Mouse (Mus musculus): Measurements from ENCODE around the gene Bnc2. TPM values are rescaled to one million over a fixed set of nuclear protein-coding genes. Genes with fewer than 3 reads are reported as not detected.

Bnc2 gene
- polyA plus RNA-seq, 1 experiment: 6.4 TPM

GRCm38 (mm10) chr4:84302949-84303348 is 372.1 kb downstream of the Bnc2 start:
- Histone ChIP-seq H3K36me3 (ENCODE audit: control insufficient read depth, insufficient read depth) (peaks cover 4% of the 10 kb centered on the region), H3K4me3 (no peak overlapping the region), H3K27me3 (ENCODE audit: control insufficient read depth, insufficient read depth, insufficient read length) (no peaks in the 10 kb centered on the region), H3ac (ENCODE audit: control insufficient read depth, insufficient read length) (no peak overlapping the region), H3K79me2 (ENCODE audit: control insufficient read depth, insufficient read depth) (no peaks in the 10 kb centered on the region), H3K4me2 (ENCODE audit: low read depth) (no peak overlapping the region)
- no peak for TF ChIP-seq POLR2A (IDR thresholded peaks at IDR 0.05; ENCODE audit: insufficient read length, low read depth)
- TF ChIP-seq USF1 (IDR thresholded peaks at IDR 0.05; ENCODE audit: low read depth): no peak
- no peak for TF ChIP-seq E2F4 (IDR thresholded peaks at IDR 0.05; ENCODE audit: insufficient read depth)
- TF ChIP-seq CEBPB (IDR thresholded peaks at IDR 0.05; ENCODE audit: insufficient read depth, poor library complexity, severe bottlenecking): no peak
- TF ChIP-seq MYOG (IDR thresholded peaks at IDR 0.05; ENCODE audit: control insufficient read depth in 1 of 3, insufficient read depth in 1 of 3, insufficient read length in 2 of 3, low read depth in 2 of 3): no peak
- no peak for TF ChIP-seq TCF12 (IDR thresholded peaks at IDR 0.05; ENCODE audit: insufficient read depth, poor library complexity, severe bottlenecking)
- TF ChIP-seq MYOD1 (IDR thresholded peaks at IDR 0.05; ENCODE audit: control insufficient read depth in 1 of 3, insufficient read length in 2 of 3, low read depth in 2 of 3): no peak
- no peak for TF ChIP-seq REST (IDR thresholded peaks at IDR 0.05; ENCODE audit: insufficient read depth, insufficient read length)
- no peak for TF ChIP-seq MAX (IDR thresholded peaks at IDR 0.05; ENCODE audit: low read depth)
- no peak for TF ChIP-seq SRF (IDR thresholded peaks at IDR 0.05; ENCODE audit: control insufficient read depth, insufficient read length, low read depth)
- TF ChIP-seq POLR2AphosphoS2 (IDR thresholded peaks at IDR 0.05; ENCODE audit: insufficient read length, low read depth): no peak
- TF ChIP-seq TCF3 (IDR thresholded peaks at IDR 0.05; ENCODE audit: insufficient read length, low read depth): no peak

- no peaks in the 10 kb centered on the region for H3K27me3 ChIP-seq (ENCODE audit: control insufficient read depth, insufficient read depth, insufficient read length)
- no peak for TF ChIP-seq TCF3 (IDR thresholded peaks at IDR 0.05; ENCODE audit: insufficient read length, low read depth)
- H3K4me3 ChIP-seq: no peak overlapping the region
- no peak overlapping the region for H3ac ChIP-seq (ENCODE audit: control insufficient read depth, insufficient read length)
- peaks cover 4% of the 10 kb centered on the region for H3K36me3 ChIP-seq (ENCODE audit: control insufficient read depth, insufficient read depth)
- no peak overlapping the region for H3K4me2 ChIP-seq (ENCODE audit: low read depth)
- no peaks in the 10 kb centered on the region for H3K79me2 ChIP-seq (ENCODE audit: control insufficient read depth, insufficient read depth)
These were observed 389.9 kb downstream of the Bnc2 start for GRCm38 (mm10) chr4:84285153-84285552.

GRCm38 (mm10) chr4:84282651-84283050 is 392.4 kb downstream of the Bnc2 start:
- H3K4me2 ChIP-seq (ENCODE audit: low read depth): no peak overlapping the region
- H3K79me2 ChIP-seq (ENCODE audit: control insufficient read depth, insufficient read depth): no peaks in the 10 kb centered on the region
- TF ChIP-seq TCF12 (IDR thresholded peaks at IDR 0.05; ENCODE audit: insufficient read depth, poor library complexity, severe bottlenecking) (no peak), E2F4 (IDR thresholded peaks at IDR 0.05; ENCODE audit: insufficient read depth) (no peak), MYOG (IDR thresholded peaks at IDR 0.05; ENCODE audit: control insufficient read depth in 1 of 3, insufficient read depth in 1 of 3, insufficient read length in 2 of 3, low read depth in 2 of 3) (no peak), POLR2A (IDR thresholded peaks at IDR 0.05; ENCODE audit: insufficient read length, low read depth) (no peak), POLR2AphosphoS2 (IDR thresholded peaks at IDR 0.05; ENCODE audit: insufficient read length, low read depth) (no peak), CEBPB (IDR thresholded peaks at IDR 0.05; ENCODE audit: insufficient read depth, poor library complexity, severe bottlenecking) (no peak), MYOD1 (IDR thresholded peaks at IDR 0.05; ENCODE audit: control insufficient read depth in 1 of 3, insufficient read length in 2 of 3, low read depth in 2 of 3) (no peak), REST (IDR thresholded peaks at IDR 0.05; ENCODE audit: insufficient read depth, insufficient read length) (no peak), MAX (IDR thresholded peaks at IDR 0.05; ENCODE audit: low read depth) (no peak), SRF (IDR thresholded peaks at IDR 0.05; ENCODE audit: control insufficient read depth, insufficient read length, low read depth) (no peak)
- no peak overlapping the region for H3ac ChIP-seq (ENCODE audit: control insufficient read depth, insufficient read length)
- H3K36me3 ChIP-seq (ENCODE audit: control insufficient read depth, insufficient read depth): peaks cover 4% of the 10 kb centered on the region
- no peaks in the 10 kb centered on the region for H3K27me3 ChIP-seq (ENCODE audit: control insufficient read depth, insufficient read depth, insufficient read length)
- H3K4me3 ChIP-seq: no peak overlapping the region

GRCm38 (mm10) chr4:84278156-84278555 is 396.9 kb downstream of the Bnc2 start:
- Histone ChIP-seq H3K27me3 (ENCODE audit: control insufficient read depth, insufficient read depth, insufficient read length) (no peaks in the 10 kb centered on the region), H3ac (ENCODE audit: control insufficient read depth, insufficient read length) (no peak overlapping the region), H3K79me2 (ENCODE audit: control insufficient read depth, insufficient read depth) (no peaks in the 10 kb centered on the region), H3K4me3 (no peak overlapping the region), H3K4me2 (ENCODE audit: low read depth) (no peak overlapping the region), H3K36me3 (ENCODE audit: control insufficient read depth, insufficient read depth) (peaks cover 6% of the 10 kb centered on the region)
- no peak for TF ChIP-seq POLR2AphosphoS2 (IDR thresholded peaks at IDR 0.05; ENCODE audit: insufficient read length, low read depth)
- TF ChIP-seq CEBPB (IDR thresholded peaks at IDR 0.05; ENCODE audit: insufficient read depth, poor library complexity, severe bottlenecking): no peak
- TF ChIP-seq REST (IDR thresholded peaks at IDR 0.05; ENCODE audit: insufficient read depth, insufficient read length): no peak
- TF ChIP-seq E2F4 (IDR thresholded peaks at IDR 0.05; ENCODE audit: insufficient read depth): no peak
- no peak for TF ChIP-seq MAX (IDR thresholded peaks at IDR 0.05; ENCODE audit: low read depth)

- peaks cover 6% of the 10 kb centered on the region for H3K36me3 ChIP-seq (ENCODE audit: control insufficient read depth, insufficient read depth)
- no peaks in the 10 kb centered on the region for H3K79me2 ChIP-seq (ENCODE audit: control insufficient read depth, insufficient read depth)
- H3ac ChIP-seq (ENCODE audit: control insufficient read depth, insufficient read length): no peak overlapping the region
- no peak overlapping the region for H3K4me3 ChIP-seq
- no peaks in the 10 kb centered on the region for H3K27me3 ChIP-seq (ENCODE audit: control insufficient read depth, insufficient read depth, insufficient read length)
- H3K4me2 ChIP-seq (ENCODE audit: low read depth): no peak overlapping the region
- no peak for TF ChIP-seq E2F4 (IDR thresholded peaks at IDR 0.05; ENCODE audit: insufficient read depth)
- TF ChIP-seq POLR2A (IDR thresholded peaks at IDR 0.05; ENCODE audit: insufficient read length, low read depth): no peak
These were observed 399.0 kb downstream of the Bnc2 start for GRCm38 (mm10) chr4:84276081-84276480.

- no peaks in the 10 kb centered on the region for H3K79me2 ChIP-seq (ENCODE audit: control insufficient read depth, insufficient read depth)
- no peak overlapping the region for H3K4me3 ChIP-seq
- no peak for TF ChIP-seq MAX (IDR thresholded peaks at IDR 0.05; ENCODE audit: low read depth)
- TF ChIP-seq MYOD1 (IDR thresholded peaks at IDR 0.05; ENCODE audit: control insufficient read depth in 1 of 3, insufficient read length in 2 of 3, low read depth in 2 of 3): no peak
- TF ChIP-seq TCF12 (IDR thresholded peaks at IDR 0.05; ENCODE audit: insufficient read depth, poor library complexity, severe bottlenecking): no peak
- no peak for TF ChIP-seq POLR2AphosphoS2 (IDR thresholded peaks at IDR 0.05; ENCODE audit: insufficient read length, low read depth)
- no peak for TF ChIP-seq USF1 (IDR thresholded peaks at IDR 0.05; ENCODE audit: low read depth)
- no peak overlapping the region for H3ac ChIP-seq (ENCODE audit: control insufficient read depth, insufficient read length)
- H3K4me2 ChIP-seq (ENCODE audit: low read depth): no peak overlapping the region
- H3K27me3 ChIP-seq (ENCODE audit: control insufficient read depth, insufficient read depth, insufficient read length): no peaks in the 10 kb centered on the region
- H3K36me3 ChIP-seq (ENCODE audit: control insufficient read depth, insufficient read depth): peaks cover 6% of the 10 kb centered on the region
These were observed 400.9 kb downstream of the Bnc2 start for GRCm38 (mm10) chr4:84274158-84274557.
